Mouse (Mus musculus) liver, postnatal 0 days (tissue): ENCODE data around the gene Hacd2.
A peak's percentile ranks its signal among the peaks of the same experiment; 100 is the strongest.

Source experiments
- CTCF ChIP-seq: sonication (generic); IDR thresholded peaks from 2 replicates; pipeline ENCODE4 v1.5.1; 2016; ENCODE audit warnings: antibody characterized with exemption, low read depth
- EP300 ChIP-seq: IDR thresholded peaks from 2 replicates; pipeline ENCODE4 v1.6.1; 2016; ENCODE audit warnings: antibody characterized with exemption, low read depth, mild to moderate bottlenecking

- TF ChIP-seq CTCF (no peak), EP300 (peak; percentile 71)
These were observed 49.8 kb upstream of the Hacd2 start for GRCm38 (mm10) chr16:34972471-34972870.
